Mouse (Mus musculus): ENCODE results near the gene Rab28. TPM values are rescaled to one million over a fixed set of nuclear protein-coding genes. Genes with fewer than 3 reads are reported as not detected.

Gene Rab28
- total RNA-seq (2014; rRNA removed) (51.4 and 60.7 TPM in 2 replicates), polyA plus RNA-seq (2015; fragmentation: Nextera tagmentation; extraction: Ambion mirVana) (39.6 and 43.4 TPM in 2 replicates)

GRCm38 (mm10) chr5:41708051-41708630 lies at the start of gene Rab28:
Gene Rab28, minus strand, starts transcription at chr5:41708157.
- H3K9me3 ChIP-seq (ENCODE audit: low read length) = no peaks in the 10 kb centered on the region
- ATAC-seq (ENCODE audit: low FRiP score) = peak; percentile 98
- H3K36me3 ChIP-seq (ENCODE audit: insufficient read depth, low read length) = no peaks in the 10 kb centered on the region
- no peaks in the 10 kb centered on the region for H3K4me1 ChIP-seq (ENCODE audit: insufficient read depth, low read length)
- peak within 1 kb of the TSS; percentile 98 for H3K4me3 ChIP-seq (ENCODE audit: low read depth, low read length)
- peak within 1 kb of the TSS; percentile 93 for H3K27ac ChIP-seq (ENCODE audit: low read depth, low read length)
- no peak; the same call in 1 of the 2 replicates for TF ChIP-seq CTCF (IDR thresholded peaks at IDR 0.05)
- peak; percentile 97 for DNase-seq (ENCODE audit: low spot score)
- peak within 1 kb of the TSS; percentile 96 for H3K9ac ChIP-seq (replicated peaks; ENCODE audit: low read length, poor library complexity, severe bottlenecking)
- WGBS = under 1% methylated on average over 34 of the region's 34 CpGs
- peak within 1 kb of the TSS; percentile 87 for H3K4me2 ChIP-seq (ENCODE audit: low read depth, low read length, poor library complexity, severe bottlenecking)
- H3K27me3 ChIP-seq (ENCODE audit: insufficient read depth, low read length) = no peaks in the 10 kb centered on the region

GRCm38 (mm10) chr5:41757338-41757737 lies 49.4 kb upstream of the Rab28 start:
- no peak overlapping the region for H3K4me3 ChIP-seq (ENCODE audit: low read depth, low read length)
- H3K4me1 ChIP-seq (ENCODE audit: insufficient read depth, low read length) = peaks cover 5% of the 10 kb centered on the region; the same call in 1 of the 2 replicates
- H3K27ac ChIP-seq (ENCODE audit: low read depth, low read length) = no peak overlapping the region
- no peak overlapping the region for H3K9ac ChIP-seq (replicated peaks; ENCODE audit: low read length, poor library complexity, severe bottlenecking)
- ATAC-seq (ENCODE audit: low FRiP score) (no peak), DNase-seq (ENCODE audit: low spot score) (no peak)
- WGBS = 9% methylated on average over 5 of the region's 5 CpGs
- H3K9me3 ChIP-seq (ENCODE audit: low read length) = no peaks in the 10 kb centered on the region
- H3K36me3 ChIP-seq (ENCODE audit: insufficient read depth, low read length) = no peaks in the 10 kb centered on the region
- peaks cover 86% of the 10 kb centered on the region for H3K27me3 ChIP-seq (ENCODE audit: insufficient read depth, low read length)
- no peak for TF ChIP-seq CTCF (IDR thresholded peaks at IDR 0.05)
- no peak overlapping the region for H3K4me2 ChIP-seq (ENCODE audit: low read depth, low read length, poor library complexity, severe bottlenecking)

GRCm38 (mm10) chr5:41756396-41756795 lies 48.4 kb upstream of the Rab28 start:
- DNase-seq (ENCODE audit: low spot score) (no peak), ATAC-seq (ENCODE audit: low FRiP score) (no peak)
- Histone ChIP-seq H3K27ac (ENCODE audit: low read depth, low read length) (no peak overlapping the region), H3K36me3 (ENCODE audit: insufficient read depth, low read length) (no peaks in the 10 kb centered on the region), H3K4me2 (ENCODE audit: low read depth, low read length, poor library complexity, severe bottlenecking) (no peak overlapping the region), H3K4me3 (ENCODE audit: low read depth, low read length) (no peak overlapping the region), H3K9me3 (ENCODE audit: low read length) (no peaks in the 10 kb centered on the region), H3K9ac (replicated peaks; ENCODE audit: low read length, poor library complexity, severe bottlenecking) (no peak overlapping the region), H3K27me3 (ENCODE audit: insufficient read depth, low read length) (peaks cover 87% of the 10 kb centered on the region), H3K4me1 (ENCODE audit: insufficient read depth, low read length) (no peaks in the 10 kb centered on the region)
- no peak for TF ChIP-seq CTCF (IDR thresholded peaks at IDR 0.05)
- 2% methylated on average over 4 of the region's 4 CpGs for WGBS

GRCm38 (mm10) chr5:41755373-41755960 lies 47.5 kb upstream of the Rab28 start:
- Histone ChIP-seq H3K27me3 (ENCODE audit: insufficient read depth, low read length) (peaks cover 89% of the 10 kb centered on the region), H3K4me1 (ENCODE audit: insufficient read depth, low read length) (no peaks in the 10 kb centered on the region), H3K4me3 (ENCODE audit: low read depth, low read length) (no peak overlapping the region), H3K9ac (replicated peaks; ENCODE audit: low read length, poor library complexity, severe bottlenecking) (no peak overlapping the region), H3K27ac (ENCODE audit: low read depth, low read length) (no peak overlapping the region), H3K4me2 (ENCODE audit: low read depth, low read length, poor library complexity, severe bottlenecking) (no peak overlapping the region), H3K36me3 (ENCODE audit: insufficient read depth, low read length) (no peaks in the 10 kb centered on the region), H3K9me3 (ENCODE audit: low read length) (no peaks in the 10 kb centered on the region)
- TF ChIP-seq CTCF (IDR thresholded peaks at IDR 0.05) = no peak
- 2% methylated on average over 23 of the region's 23 CpGs for WGBS
- DNase-seq (ENCODE audit: low spot score) = no peak
- ATAC-seq (ENCODE audit: low FRiP score) = no peak

GRCm38 (mm10) chr5:41754836-41755235 lies 46.9 kb upstream of the Rab28 start:
- no peak overlapping the region for H3K27ac ChIP-seq (ENCODE audit: low read depth, low read length)
- ATAC-seq (ENCODE audit: low FRiP score) (no peak), DNase-seq (ENCODE audit: low spot score) (no peak)
- no peak overlapping the region for H3K9ac ChIP-seq (replicated peaks; ENCODE audit: low read length, poor library complexity, severe bottlenecking)
- 0% methylated on average over 16 of the region's 16 CpGs for WGBS
- no peak for TF ChIP-seq CTCF (IDR thresholded peaks at IDR 0.05)
- no peak overlapping the region for H3K4me3 ChIP-seq (ENCODE audit: low read depth, low read length)
- H3K4me2 ChIP-seq (ENCODE audit: low read depth, low read length, poor library complexity, severe bottlenecking) = no peak overlapping the region
- no peaks in the 10 kb centered on the region for H3K36me3 ChIP-seq (ENCODE audit: insufficient read depth, low read length)
- H3K27me3 ChIP-seq (ENCODE audit: insufficient read depth, low read length) = peaks cover 87% of the 10 kb centered on the region
- no peaks in the 10 kb centered on the region for H3K9me3 ChIP-seq (ENCODE audit: low read length)
- no peaks in the 10 kb centered on the region for H3K4me1 ChIP-seq (ENCODE audit: insufficient read depth, low read length)

GRCm38 (mm10) chr5:41754226-41754775 lies 46.3 kb upstream of the Rab28 start:
- DNase-seq (ENCODE audit: low spot score) = no peak
- Histone ChIP-seq H3K4me1 (ENCODE audit: insufficient read depth, low read length) (no peaks in the 10 kb centered on the region), H3K4me2 (ENCODE audit: low read depth, low read length, poor library complexity, severe bottlenecking) (no peak overlapping the region), H3K4me3 (ENCODE audit: low read depth, low read length) (no peak overlapping the region), H3K27ac (ENCODE audit: low read depth, low read length) (no peak overlapping the region), H3K36me3 (ENCODE audit: insufficient read depth, low read length) (no peaks in the 10 kb centered on the region), H3K9ac (replicated peaks; ENCODE audit: low read length, poor library complexity, severe bottlenecking) (no peak overlapping the region), H3K9me3 (ENCODE audit: low read length) (no peaks in the 10 kb centered on the region), H3K27me3 (ENCODE audit: insufficient read depth, low read length) (peaks cover 89% of the 10 kb centered on the region)
- WGBS = 1% methylated on average over 17 of the region's 17 CpGs
- TF ChIP-seq CTCF (IDR thresholded peaks at IDR 0.05) = no peak
- ATAC-seq (ENCODE audit: low FRiP score) = no peak

Data from midbrain, postnatal 0 days (tissue).